Mouse (Mus musculus) limb, embryonic 13.5 days (tissue): ENCODE results near the gene Hps5. TPM values are rescaled to one million over a fixed set of nuclear protein-coding genes. Genes with fewer than 3 reads are reported as not detected.

Experiments used
- ATAC-seq: fragments of 200-750 bp; cut with Nextera tagmentation; 2 replicates; pipeline ENCODE4 v1.8.0; 2017; ENCODE audit warnings: low read depth, moderate number of reproducible peaks, moderate TSS enrichment; ENCODE audit not compliant: low FRiP score
- H3K27ac ChIP-seq: fragments of 300-500 bp; sonication (generic); 2 replicates; pipeline ENCODE4 v1.5.1; 2015; ENCODE audit warnings: inconsistent platforms, mild to moderate bottlenecking, moderate library complexity
- H3K27me3 ChIP-seq: fragments of 300-500 bp; sonication (generic); 2 replicates; pipeline ENCODE4 v1.6.1; 2015; ENCODE audit warnings: mild to moderate bottlenecking, inconsistent platforms
- H3K36me3 ChIP-seq: fragments of 300-500 bp; sonication (generic); 2 replicates; pipeline ENCODE4 v1.6.1; 2015; ENCODE audit warnings: inconsistent platforms, mild to moderate bottlenecking, moderate library complexity
- H3K4me1 ChIP-seq: fragments of 300-500 bp; sonication (generic); 2 replicates; pipeline ENCODE4 v1.6.1; 2015; ENCODE audit warnings: inconsistent platforms
- H3K4me2 ChIP-seq: fragments of 300-500 bp; sonication (generic); replicated peaks from 2 replicates; pipeline ENCODE4 v1.6.1; 2015; ENCODE audit warnings: inconsistent platforms, mild to moderate bottlenecking, moderate library complexity
- H3K4me3 ChIP-seq: fragments of 300-500 bp; sonication (generic); 2 replicates; pipeline ENCODE4 v1.5.1; 2015; ENCODE audit warnings: moderate library complexity, mild to moderate bottlenecking, inconsistent platforms
- H3K9ac ChIP-seq: fragments of 300-500 bp; sonication (generic); 2 replicates; pipeline ENCODE4 v1.6.1; 2015; ENCODE audit warnings: mild to moderate bottlenecking, inconsistent platforms
- H3K9me3 ChIP-seq: fragments of 300-500 bp; sonication (generic); 2 replicates; pipeline ENCODE4 v1.6.1; 2016; ENCODE audit warnings: inconsistent platforms
- WGBS: fragments of 180-500 bp; shearing (Covaris S2); methylation state at CpG from one replicate; pipeline ENCODE4 v1.1.7; 2015; 5-methylcytosine and 5-hydroxymethylcytosine counted together
- polyA plus RNA-seq: library from polyadenylated mRNA; unstranded; fragments of >200 nt; fragmentation: Nextera tagmentation; extraction: Ambion mirVana; gene quantifications from 2 replicates; pipeline ENCODE4 v1.2.1, GENCODE M21; 2015

The Hps5 gene
- polyA plus RNA-seq, 1 experiment from 2014 or later, result 22.2 TPM

- Histone ChIP-seq H3K27me3 (no peaks in the 10 kb centered on the region; the same call in 1 of the 2 replicates), H3K9me3 (no peaks in the 10 kb centered on the region), H3K4me3 (no peak overlapping the region), H3K27ac (no peak overlapping the region), H3K36me3 (no peaks in the 10 kb centered on the region), H3K9ac (no peak overlapping the region), H3K4me1 (no peaks in the 10 kb centered on the region), H3K4me2 (no peak overlapping the region)
- WGBS, result 79% methylated on average over 7 of the region's 7 CpGs
- no peak for ATAC-seq
Observed at GRCm38 (mm10) chr7:46719526-46719925, 76.3 kb downstream of the Hps5 start.

DNA sequence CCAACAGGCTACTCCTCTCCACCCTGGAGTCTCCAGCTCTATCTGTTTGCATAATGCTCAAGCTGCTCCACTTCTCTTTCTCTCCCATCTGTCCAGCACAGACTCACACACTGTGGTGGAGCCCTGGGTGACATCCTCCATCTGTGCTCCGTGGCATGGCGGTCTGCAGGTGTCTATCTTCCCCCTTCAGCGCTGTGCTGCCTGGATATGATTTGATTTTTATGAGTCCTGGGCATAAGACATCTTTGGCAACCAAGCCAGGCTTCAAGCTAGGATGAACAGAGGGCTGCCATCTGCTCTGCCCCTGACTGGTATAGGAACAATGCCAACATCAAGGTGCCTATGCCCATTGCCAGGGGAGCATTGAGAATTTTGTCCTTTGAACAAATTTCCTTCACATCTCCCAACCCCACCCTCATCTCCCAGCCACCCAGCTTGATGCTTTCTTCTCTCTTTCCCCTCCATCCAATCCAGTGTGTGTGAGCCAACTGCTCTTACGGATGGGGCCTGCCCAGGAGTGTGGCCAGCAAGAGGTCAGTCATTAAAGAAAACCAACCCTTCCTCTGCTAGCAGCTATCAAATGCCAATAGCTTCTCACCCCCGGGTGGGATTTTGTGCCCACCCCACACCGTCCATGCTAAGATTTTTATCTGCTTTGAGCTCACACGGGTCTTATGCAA, 77.1 kb downstream of the Hps5 start:
- Histone ChIP-seq H3K27me3 (no peaks in the 10 kb centered on the region; the same call in 1 of the 2 replicates), H3K4me2 (no peak overlapping the region), H3K9ac (no peak overlapping the region), H3K27ac (no peak overlapping the region), H3K9me3 (no peaks in the 10 kb centered on the region), H3K4me3 (no peak overlapping the region), H3K36me3 (no peaks in the 10 kb centered on the region), H3K4me1 (no peaks in the 10 kb centered on the region)
- 88% methylated on average over 7 of the region's 7 CpGs for WGBS
- no peak for ATAC-seq

DNA sequence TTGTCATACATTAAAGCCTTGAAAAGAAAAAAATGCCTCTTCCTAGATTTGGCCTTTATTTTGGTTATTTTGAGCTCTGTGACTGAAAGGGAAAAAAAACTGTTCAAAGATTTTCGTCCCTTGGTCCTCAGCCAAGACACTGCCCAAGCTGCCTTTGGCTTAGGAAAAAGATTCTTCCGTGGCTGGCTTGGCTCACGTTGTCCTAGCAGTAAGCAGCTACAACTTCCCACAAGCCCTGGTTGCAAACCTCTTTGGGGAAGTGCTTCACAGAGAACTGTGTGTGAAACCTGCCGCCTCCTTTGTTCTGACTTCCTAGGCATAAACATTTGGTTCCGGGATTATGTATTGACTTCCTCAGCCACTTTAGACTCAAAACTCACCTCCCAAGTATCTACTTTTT, 79.0 kb downstream of the Hps5 start:
- no peaks in the 10 kb centered on the region for H3K4me1 ChIP-seq
- H3K27me3 ChIP-seq, result no peaks in the 10 kb centered on the region; the same call in 1 of the 2 replicates
- H3K9ac ChIP-seq, result no peak overlapping the region
- H3K36me3 ChIP-seq, result no peaks in the 10 kb centered on the region
- 52% methylated on average over 5 of the region's 5 CpGs for WGBS
- no peaks in the 10 kb centered on the region for H3K9me3 ChIP-seq
- no peak overlapping the region for H3K4me3 ChIP-seq
- no peak for ATAC-seq
- no peak overlapping the region for H3K27ac ChIP-seq
- no peak overlapping the region for H3K4me2 ChIP-seq

DNA sequence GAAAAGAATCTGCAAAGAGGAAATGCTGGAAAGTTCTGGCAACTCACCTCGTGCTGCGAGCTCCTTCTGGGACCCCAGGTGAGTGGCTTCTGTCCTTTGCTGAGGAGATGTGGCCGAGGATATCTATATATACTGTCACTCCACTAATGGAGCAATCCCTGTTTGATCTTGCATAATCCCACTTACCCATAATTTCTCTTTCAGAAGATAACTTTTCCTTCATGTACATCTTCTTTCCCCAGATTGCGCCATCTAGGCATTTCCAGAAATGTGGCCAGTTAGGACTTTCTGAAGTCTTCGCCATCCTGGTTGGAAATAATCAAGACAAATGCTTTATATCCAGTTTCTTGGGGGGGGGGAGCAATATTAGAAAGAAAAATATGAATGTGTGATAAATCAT, 80.3 kb downstream of the Hps5 start, which contains the start of gene Saa3:
Gene Saa3, minus strand, starts transcription at position 101 of the 400 bp plus-strand sequence.
- H3K4me1 ChIP-seq, result no peaks in the 10 kb centered on the region
- 84% methylated on average over 5 of the region's 5 CpGs for WGBS
- no peak within 1 kb of the TSS for H3K4me2 ChIP-seq
- no peak within 1 kb of the TSS for H3K4me3 ChIP-seq
- H3K9ac ChIP-seq, result no peak within 1 kb of the TSS
- H3K27ac ChIP-seq, result no peak within 1 kb of the TSS
- no peaks in the 10 kb centered on the region for H3K27me3 ChIP-seq
- no peaks in the 10 kb centered on the region for H3K9me3 ChIP-seq
- no peaks in the 10 kb centered on the region for H3K36me3 ChIP-seq
- ATAC-seq, result no peak

GRCm38 (mm10) chr7:46714518-46714917, 81.3 kb downstream of the Hps5 start:
- Histone ChIP-seq H3K9me3 (no peaks in the 10 kb centered on the region), H3K4me2 (no peak overlapping the region), H3K36me3 (no peaks in the 10 kb centered on the region), H3K4me1 (peaks cover 3% of the 10 kb centered on the region), H3K27me3 (no peaks in the 10 kb centered on the region), H3K9ac (no peak overlapping the region), H3K4me3 (no peak overlapping the region), H3K27ac (no peak overlapping the region)
- no peak for ATAC-seq
- 34% methylated on average over 6 of the region's 6 CpGs for WGBS

GRCm38 (mm10) chr7:46712250-46712649, 83.6 kb downstream of the Hps5 start:
- H3K4me2 ChIP-seq, result no peak overlapping the region
- no peak overlapping the region for H3K9ac ChIP-seq
- peaks cover 7% of the 10 kb centered on the region for H3K36me3 ChIP-seq
- no peak overlapping the region for H3K4me3 ChIP-seq
- no peaks in the 10 kb centered on the region for H3K9me3 ChIP-seq
- H3K27me3 ChIP-seq, result no peaks in the 10 kb centered on the region
- H3K27ac ChIP-seq, result no peak overlapping the region
- H3K4me1 ChIP-seq, result peaks cover 10% of the 10 kb centered on the region
- WGBS, result 80% methylated on average over 6 of the region's 6 CpGs
- no peak for ATAC-seq

Other genes starting within 250 kb of the Hps5 start
- 13.2 and 14.7 TPM in 2 replicates for gene Sergef, start 156.3 kb downstream of the Hps5 start, polyA plus RNA-seq
- gene Tph1, start 123.5 kb downstream of the Hps5 start, polyA plus RNA-seq, result 0.09 and 0.25 TPM in 2 replicates
- 32.5 and 35.4 TPM in 2 replicates for gene Saal1, start 85.4 kb downstream of the Hps5 start, polyA plus RNA-seq
- gene Saa3, start 80.4 kb downstream of the Hps5 start, polyA plus RNA-seq, result 0.41 and 0.59 TPM in 2 replicates
- gene Saa4, start 63.5 kb downstream of the Hps5 start, polyA plus RNA-seq, result not detected in 2 replicates
- gene Saa1, start 53.1 kb downstream of the Hps5 start, polyA plus RNA-seq, result 2.3 and 4.2 TPM in 2 replicates
- gene Saa2, start 44.3 kb downstream of the Hps5 start, polyA plus RNA-seq, result 3.1 and 5.0 TPM in 2 replicates
- gene Gtf2h1, start within 50 bp of the Hps5 start, polyA plus RNA-seq, result 51.3 and 56.3 TPM in 2 replicates
- gene Ldha, start 45.4 kb upstream of the Hps5 start, polyA plus RNA-seq, result 1,645 and 1,659 TPM in 2 replicates
- not detected in 2 replicates for gene Ldhc, start 65.1 kb upstream of the Hps5 start, polyA plus RNA-seq
- 208 and 222 TPM in 2 replicates for gene Tsg101, start 123.9 kb upstream of the Hps5 start, polyA plus RNA-seq
- 10.3 and 10.8 TPM in 2 replicates for gene Uevld, start 162.5 kb upstream of the Hps5 start, polyA plus RNA-seq
- gene Gm9999, start 187.5 kb upstream of the Hps5 start, polyA plus RNA-seq, result not detected in 2 replicates
- gene Spty2d1, start 212.3 kb upstream of the Hps5 start, polyA plus RNA-seq, result 20.3 and 21.8 TPM in 2 replicates